Mouse (Mus musculus) spleen, postnatal 36 days (tissue): ENCODE results near the gene Fam120c.

Experiments
- DNase-seq, 2 experiments: peaks; one replicate each; pipeline ENCODE4 v3.0.0; 2022; ENCODE audit warnings: low spot score in 2 of 2, mixed read lengths in 1 of 2

Gene Fam120c

DNA sequence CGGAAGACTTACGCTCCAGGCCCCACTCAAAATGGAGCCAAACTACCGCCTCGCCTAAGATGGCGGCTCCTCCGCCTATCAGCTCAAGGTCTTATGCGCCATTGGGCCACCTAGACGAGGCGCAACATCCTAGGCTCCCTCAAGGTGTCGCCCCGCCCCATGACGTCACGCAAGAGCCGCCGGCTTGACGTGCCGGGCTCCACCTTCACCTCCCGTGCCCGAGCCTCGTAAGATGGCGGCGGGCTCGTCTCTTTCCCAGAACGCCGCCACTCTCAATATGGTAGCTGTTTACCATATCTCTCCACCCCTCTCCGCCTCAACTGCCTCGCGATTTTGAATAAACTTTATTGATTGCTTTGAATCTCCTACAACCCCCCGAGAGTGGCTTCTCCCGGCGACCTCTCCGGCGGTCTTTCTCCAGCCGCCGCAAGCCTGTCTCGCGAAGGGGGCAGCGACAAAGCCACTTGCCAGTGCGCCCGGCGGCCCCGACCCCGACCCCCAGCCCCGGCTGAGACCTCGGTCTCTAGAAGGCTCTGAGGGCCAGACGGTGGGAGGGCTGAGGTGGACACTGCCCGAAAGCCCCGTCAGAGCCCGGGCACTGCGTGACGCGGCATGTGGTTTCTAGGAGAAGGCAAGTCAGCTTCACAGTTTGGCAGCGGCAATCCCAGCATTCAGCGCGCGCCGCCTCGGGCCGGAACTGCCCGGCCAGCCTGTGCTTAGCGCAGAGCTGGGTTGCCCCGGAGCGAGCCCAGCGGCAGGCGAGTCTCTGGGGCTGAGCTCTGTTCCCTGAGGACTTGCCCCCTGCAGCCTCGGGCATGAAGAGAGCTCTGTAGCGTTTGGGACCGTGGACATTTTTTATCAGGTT lies 176.7 kb downstream of the Fam120c start, which contains the start of gene Phf8:
Gene Phf8, plus strand, starts transcription at position 215 of the 865 bp plus-strand sequence.
- peak; percentile 96 for DNase-seq
